Mouse (Mus musculus): ENCODE measurements around the gene Rhox2h. TPM values are rescaled to one million over a fixed set of nuclear protein-coding genes. Genes with fewer than 3 reads are reported as not detected.
"Not testable (repeated sequence)": the region's sequence is repeated elsewhere in the genome, so short reads cannot be mapped to it uniquely, and the experiment has no call there.

Rhox2h gene
- polyA plus RNA-seq, 1 experiment from 2014 or later = not detected

GRCm38 (mm10) chrX:37628512-37628911, 44.6 kb downstream of the Rhox2h start, which contains the start of gene Rhox3g:
Gene Rhox3g (minus strand): TSS chrX:37628612.
- not testable (repeated sequence) for H3K9me3 ChIP-seq (ENCODE audit: control insufficient read depth, low read length); ATAC-seq (ENCODE audit: insufficient number of reproducible peaks, insufficient read depth, low FRiP score, low read depth); H3K4me2 ChIP-seq (ENCODE audit: low read length); H3K36me3 ChIP-seq (ENCODE audit: control insufficient read depth, insufficient read depth, low read length); H3K4me1 ChIP-seq (ENCODE audit: control insufficient read depth in 2 of 2, insufficient read depth in 2 of 2, low read length in 2 of 2); H3K27ac ChIP-seq (replicated peaks in 1 of 2; ENCODE audit: control insufficient read depth in 1 of 2, insufficient read depth in 1 of 2, low read depth in 2 of 2, low read length in 2 of 2); H3K9ac ChIP-seq (ENCODE audit: low read length); H3K27me3 ChIP-seq (ENCODE audit: control insufficient read depth, insufficient read depth, low read length); H3K4me3 ChIP-seq (ENCODE audit: control insufficient read depth in 1 of 2, insufficient read depth in 1 of 2, low read depth in 1 of 2, low read length in 2 of 2)
- WGBS = 88% methylated on average over 2 of the region's 2 CpGs

Other genes starting within 250 kb of the Rhox2h start
- not detected in 2 replicates for gene Rhox4b, start 240.8 kb downstream of the Rhox2h start, polyA plus RNA-seq (2014; fragmentation: Nextera tagmentation; extraction: Ambion mirVana)
- not detected in 2 replicates for gene Rhox2c, start 219.6 kb downstream of the Rhox2h start, polyA plus RNA-seq (2014; fragmentation: Nextera tagmentation; extraction: Ambion mirVana)
- not detected in 2 replicates for gene Rhox3c, start 214.7 kb downstream of the Rhox2h start, polyA plus RNA-seq (2014; fragmentation: Nextera tagmentation; extraction: Ambion mirVana)
- not detected in 2 replicates for gene Rhox4c, start 192.9 kb downstream of the Rhox2h start, polyA plus RNA-seq (2014; fragmentation: Nextera tagmentation; extraction: Ambion mirVana)
- not detected in 2 replicates for gene Rhox2d, start 179.8 kb downstream of the Rhox2h start, polyA plus RNA-seq (2014; fragmentation: Nextera tagmentation; extraction: Ambion mirVana)
- gene Rhox4d, start 158.9 kb downstream of the Rhox2h start, polyA plus RNA-seq (2014; fragmentation: Nextera tagmentation; extraction: Ambion mirVana) = not detected in 2 replicates
- gene Rhox2e, start 142.8 kb downstream of the Rhox2h start, polyA plus RNA-seq (2014; fragmentation: Nextera tagmentation; extraction: Ambion mirVana) = not detected in 2 replicates
- gene Rhox3e, start 131.3 kb downstream of the Rhox2h start, polyA plus RNA-seq (2014; fragmentation: Nextera tagmentation; extraction: Ambion mirVana) = not detected in 2 replicates
- not detected in 2 replicates for gene Rhox4e, start 115.9 kb downstream of the Rhox2h start, polyA plus RNA-seq (2014; fragmentation: Nextera tagmentation; extraction: Ambion mirVana)
- gene Rhox2f, start 101.9 kb downstream of the Rhox2h start, polyA plus RNA-seq (2014; fragmentation: Nextera tagmentation; extraction: Ambion mirVana) = not detected in 2 replicates
- gene Rhox3f, start 92.3 kb downstream of the Rhox2h start, polyA plus RNA-seq (2014; fragmentation: Nextera tagmentation; extraction: Ambion mirVana) = not detected in 2 replicates
- not detected in 2 replicates for gene Rhox4f, start 65.6 kb downstream of the Rhox2h start, polyA plus RNA-seq (2014; fragmentation: Nextera tagmentation; extraction: Ambion mirVana)
- gene Rhox3g, start 44.7 kb downstream of the Rhox2h start, polyA plus RNA-seq (2014; fragmentation: Nextera tagmentation; extraction: Ambion mirVana) = not detected in 2 replicates
- gene Rhox2g, start 29.8 kb downstream of the Rhox2h start, polyA plus RNA-seq (2014; fragmentation: Nextera tagmentation; extraction: Ambion mirVana) = not detected in 2 replicates
- not detected in 2 replicates for gene Rhox4g, start 21.9 kb downstream of the Rhox2h start, polyA plus RNA-seq (2014; fragmentation: Nextera tagmentation; extraction: Ambion mirVana)
- not detected in 2 replicates for gene Rhox3h, start 4.5 kb downstream of the Rhox2h start, polyA plus RNA-seq (2014; fragmentation: Nextera tagmentation; extraction: Ambion mirVana)
- 11.8 and 12.1 TPM in 2 replicates for gene Rhox5, start 131.6 kb upstream of the Rhox2h start, polyA plus RNA-seq (2014; fragmentation: Nextera tagmentation; extraction: Ambion mirVana)
- not detected in 2 replicates for gene Rhox6, start 153.6 kb upstream of the Rhox2h start, polyA plus RNA-seq (2014; fragmentation: Nextera tagmentation; extraction: Ambion mirVana)
- gene Rhox7a, start 158.4 kb upstream of the Rhox2h start, polyA plus RNA-seq (2014; fragmentation: Nextera tagmentation; extraction: Ambion mirVana) = not detected in 2 replicates
- not detected in 2 replicates for gene Rhox8, start 205.7 kb upstream of the Rhox2h start, polyA plus RNA-seq (2014; fragmentation: Nextera tagmentation; extraction: Ambion mirVana)
- not detected in 2 replicates for gene Rhox7b, start 224.0 kb upstream of the Rhox2h start, polyA plus RNA-seq (2014; fragmentation: Nextera tagmentation; extraction: Ambion mirVana)
- not detected in 2 replicates for gene Rhox9, start 228.5 kb upstream of the Rhox2h start, polyA plus RNA-seq (2014; fragmentation: Nextera tagmentation; extraction: Ambion mirVana)

Data from heart, embryonic 14.5 days (tissue).